Mouse (Mus musculus) megakaryocyte, embryonic 14.5 days (primary cell): ENCODE measurements around the gene H2-Ob.

Experiments
- FLI1 ChIP-seq: IDR thresholded peaks from 2 replicates; pipeline ENCODE4 v1.6.1; 2012; ENCODE audit warnings: low read length, inconsistent platforms, mixed read lengths
- GATA1 ChIP-seq: IDR thresholded peaks from 3 replicates; pipeline ENCODE4 v1.6.1; 2012; ENCODE audit warnings: mixed read lengths, low read length, inconsistent platforms, borderline replicate concordance

DNA sequence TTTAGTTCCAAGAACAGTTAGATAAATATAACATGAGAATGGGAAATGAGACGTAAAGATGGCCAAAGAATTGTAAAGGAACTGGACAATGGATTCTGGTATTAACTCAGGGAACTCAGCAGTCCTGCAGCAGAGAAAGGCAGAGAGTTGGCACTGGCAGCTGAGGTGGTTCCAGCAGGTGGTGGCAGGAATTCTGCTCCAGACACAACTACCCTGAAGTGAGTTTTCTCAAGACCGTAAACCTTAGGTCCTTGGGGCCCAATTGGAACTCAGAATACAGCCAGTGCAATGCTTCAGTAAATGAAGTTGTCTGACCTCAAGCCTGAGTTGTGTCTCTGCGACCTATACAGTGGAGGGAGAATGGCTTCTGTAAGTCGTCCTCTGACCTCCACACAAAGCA, 55.5 kb downstream of the H2-Ob start:
- TF ChIP-seq GATA1, result no peak
- no peak for TF ChIP-seq FLI1
